Mouse (Mus musculus) G1E-ER4 (cell line): ENCODE data around the gene Jmy. TPM values are rescaled to one million over a fixed set of nuclear protein-coding genes. Genes with fewer than 3 reads are reported as not detected.

Experiments used
- GATA1 ChIP-seq: IDR thresholded peaks from one replicate; pipeline ENCODE4 v1.8.0; 2012; ENCODE audit warnings: low read length, inconsistent platforms
- polyA plus RNA-seq: library from polyadenylated mRNA; stranded (reverse); fragments of >175 nt; gene quantifications from 2 replicates; pipeline ENCODE4 v1.2.3, GENCODE M21; 2012

Jmy gene
- polyA plus RNA-seq, 1 experiment: 29.2 TPM

GRCm38 (mm10) chr13:93401947-93402346, 97.7 kb downstream of the Jmy start:
- TF ChIP-seq GATA1: no peak

DNA sequence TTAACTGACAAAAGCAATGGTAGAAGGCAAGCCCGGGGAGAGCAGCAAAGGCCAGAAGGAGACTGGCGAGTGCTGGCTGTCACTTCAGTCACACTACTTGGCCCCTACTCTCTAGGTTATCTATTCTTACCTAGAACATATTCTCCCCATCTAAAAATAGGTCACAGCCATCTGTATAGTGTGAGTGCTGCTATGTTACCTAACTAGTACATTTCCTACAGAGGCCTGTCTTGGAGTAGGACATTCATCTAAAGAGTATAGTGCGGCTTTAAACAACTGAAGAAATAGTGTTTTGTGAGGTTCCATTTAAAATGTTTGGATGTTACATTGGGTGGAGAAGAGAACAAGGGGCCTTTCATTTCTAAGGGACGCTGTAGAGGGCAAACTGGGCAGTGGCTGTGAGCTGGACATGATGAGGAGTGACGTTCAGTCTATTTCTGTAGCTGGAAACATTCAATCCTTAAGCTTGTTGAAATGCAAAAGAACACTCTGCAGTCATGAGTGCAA, 99.8 kb downstream of the Jmy start:
- TF ChIP-seq GATA1: no peak

GRCm38 (mm10) chr13:93389242-93389625, 110.4 kb downstream of the Jmy start:
- TF ChIP-seq GATA1: no peak

- peak; percentile 88 for TF ChIP-seq GATA1
Measured at GRCm38 (mm10) chr13:93388594-93389241, 110.9 kb downstream of the Jmy start.

DNA sequence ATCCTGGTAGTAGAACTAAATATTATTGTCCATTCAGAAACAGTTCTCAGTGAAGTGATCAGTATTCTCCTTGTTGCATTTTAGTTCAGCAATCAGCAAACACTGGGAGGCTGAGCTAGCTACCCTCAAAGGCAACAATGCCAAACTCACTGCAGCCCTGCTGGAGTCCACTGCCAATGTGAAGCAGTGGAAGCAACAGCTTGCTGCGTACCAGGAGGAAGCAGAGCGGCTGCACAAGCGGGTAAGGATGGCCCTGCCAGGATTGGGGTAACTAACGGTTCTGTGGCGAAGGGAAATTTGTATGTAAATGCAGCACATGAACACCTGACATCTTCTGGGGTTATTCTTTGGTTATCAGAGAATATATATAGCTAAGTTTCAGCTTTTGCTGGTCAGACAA, 112.2 kb downstream of the Jmy start:
- TF ChIP-seq GATA1: no peak

DNA sequence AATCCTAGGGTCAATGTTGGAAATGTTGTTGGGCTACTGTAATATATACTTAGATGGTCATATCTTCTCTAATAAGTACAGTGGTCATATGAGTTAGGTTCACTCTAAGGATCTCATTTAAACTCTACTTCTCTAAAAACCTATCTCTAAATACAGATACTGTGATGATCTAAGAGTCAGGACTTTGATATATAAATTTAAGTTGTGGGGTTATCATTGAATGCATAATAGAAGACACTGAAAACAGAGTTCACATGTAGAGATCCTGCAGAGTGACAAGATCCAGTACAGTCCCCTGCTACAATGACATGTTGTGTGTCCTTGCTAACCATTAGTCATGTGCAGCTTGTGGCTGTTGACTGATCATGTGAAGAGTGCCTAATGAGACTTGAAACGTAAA, 114.5 kb downstream of the Jmy start:
- TF ChIP-seq GATA1: no peak

DNA sequence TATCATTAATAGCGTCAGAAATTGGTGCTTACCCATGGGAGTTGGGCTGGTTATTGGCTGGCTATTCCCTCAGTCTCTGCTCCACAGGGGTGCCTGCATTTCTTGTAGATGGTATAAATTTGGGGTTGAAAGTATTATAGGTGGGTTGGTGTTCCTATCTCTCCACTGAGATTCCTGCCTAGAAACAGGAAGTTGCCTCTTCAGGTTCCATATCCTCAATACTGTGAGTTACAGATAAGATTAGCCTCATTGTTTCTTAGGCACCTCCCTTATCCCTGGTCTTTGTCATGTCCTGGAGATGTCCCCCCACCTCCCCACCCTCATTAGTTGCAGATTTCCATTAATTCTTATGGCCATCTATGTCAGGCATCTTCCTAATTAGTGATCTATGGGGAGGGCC, 115.1 kb downstream of the Jmy start:
- peak; percentile 35 for TF ChIP-seq GATA1

DNA sequence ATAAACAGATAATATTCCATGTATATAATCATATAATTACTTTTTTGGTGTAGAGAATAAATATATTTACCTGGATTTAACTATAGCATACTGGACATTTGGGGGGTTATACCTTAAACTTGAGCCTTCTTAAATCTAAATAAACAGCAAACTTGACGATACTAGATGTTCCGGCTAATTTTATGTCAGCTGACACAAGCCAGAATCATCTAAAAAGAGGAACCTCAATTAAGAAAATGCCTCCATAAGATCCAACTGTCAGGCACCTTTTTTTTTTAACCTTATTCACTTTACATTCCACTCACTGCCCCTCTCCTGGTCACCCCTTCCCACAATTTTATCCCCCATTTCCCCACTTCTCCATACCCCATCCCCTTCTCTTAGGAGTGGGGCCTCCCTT, 116.0 kb downstream of the Jmy start:
- no peak for TF ChIP-seq GATA1

DNA sequence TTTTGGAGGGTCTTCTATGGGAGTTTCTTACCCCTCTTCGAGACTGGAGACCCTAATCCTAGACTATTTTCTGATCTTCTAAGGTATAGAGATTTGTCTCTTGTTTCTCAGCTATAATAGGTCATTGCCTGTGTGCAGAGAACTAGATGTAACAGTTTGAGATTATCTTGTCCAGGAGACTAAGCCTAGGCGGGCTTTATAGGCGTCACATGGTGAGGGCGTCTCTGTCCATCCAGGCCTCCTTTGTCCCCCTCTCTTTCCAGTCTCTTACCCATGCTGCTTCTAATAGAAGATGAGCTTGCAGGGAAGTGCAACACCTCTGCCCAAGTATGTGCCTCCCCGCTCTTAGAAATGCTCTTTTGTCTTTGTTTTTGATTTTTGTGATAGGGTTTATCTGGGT, 116.5 kb downstream of the Jmy start:
- TF ChIP-seq GATA1: no peak

GRCm38 (mm10) chr13:93381301-93381700, 118.3 kb downstream of the Jmy start:
- peak; percentile 39 for TF ChIP-seq GATA1

- no peak for TF ChIP-seq GATA1
Measured at GRCm38 (mm10) chr13:93380399-93381063, 119.1 kb downstream of the Jmy start.

Other genes starting within 250 kb of the Jmy start
- gene Homer1, start 200.2 kb downstream of the Jmy start, polyA plus RNA-seq: 8.3 and 10.3 TPM in 2 replicates
- not detected in 2 replicates for gene Bhmt, start 138.2 kb upstream of the Jmy start, polyA plus RNA-seq
- not detected in 2 replicates for gene Bhmt2, start 174.5 kb upstream of the Jmy start, polyA plus RNA-seq
- gene Dmgdh, start 174.6 kb upstream of the Jmy start, polyA plus RNA-seq: not detected in 2 replicates